In genomic region chr12:69486903-69487302, GRCm38 (mm10) we compare ENCODE assay signal across 22 mouse cellular contexts.
"Had no signal": no experiment of that assay in that cellular context is flagged by ENCODE, and none has a peak within 500 bp of the region (broad histone marks: within the 10 kb centered on the region; RNA-seq: fewer than 3 reads in every experiment).

No protein-coding gene starts in this region.

- ATAC-seq: intestine, embryonic 16.5 days had no signal

- H3K4me3 ChIP-seq: heart, embryonic 10.5 days; heart, embryonic 12.5 days; hindbrain, embryonic 13.5 days; hindbrain, embryonic 15.5 days; kidney, embryonic 15.5 days; limb, embryonic 10.5 days; limb, embryonic 12.5 days had no signal

- H3K36me3 ChIP-seq: heart, embryonic 10.5 days; heart, embryonic 12.5 days; hindbrain, embryonic 13.5 days; hindbrain, embryonic 15.5 days; kidney, embryonic 15.5 days; limb, embryonic 10.5 days; limb, embryonic 12.5 days had no signal

- DNase-seq: gastrocnemius, postnatal 10 days; gastrocnemius, postnatal 25 days; heart, adult 18-20 months; heart, postnatal 10 days; kidney, adult 11 months; kidney, adult 2 months; kidney, adult 9 months; kidney, postnatal 14 days; kidney, postnatal 36 days; layer of hippocampus, adult 9-11 months; liver had no signal

- H3K27me3 ChIP-seq: hindbrain, embryonic 15.5 days; limb, embryonic 12.5 days had no signal

- H3K9me3 ChIP-seq: heart, embryonic 10.5 days; heart, embryonic 12.5 days; hindbrain, embryonic 13.5 days; hindbrain, embryonic 15.5 days; kidney, embryonic 15.5 days; limb, embryonic 10.5 days; limb, embryonic 12.5 days had no signal

- H3K27ac ChIP-seq: heart, embryonic 10.5 days; hindbrain, embryonic 13.5 days; hindbrain, embryonic 15.5 days; hindbrain, postnatal 0 days; kidney, embryonic 15.5 days; kidney, postnatal 0 days; limb, embryonic 10.5 days; limb, embryonic 12.5 days had no signal

- H3K9ac ChIP-seq: heart, embryonic 12.5 days; hindbrain, embryonic 13.5 days; hindbrain, embryonic 15.5 days; kidney, embryonic 15.5 days; limb, embryonic 12.5 days had no signal

- H3K4me2 ChIP-seq: heart, embryonic 12.5 days; kidney, embryonic 15.5 days; limb, embryonic 12.5 days; liver, embryonic 11.5 days had no signal
